ENCODE assay signal across 8 mouse cellular contexts in the genomic region with DNA sequence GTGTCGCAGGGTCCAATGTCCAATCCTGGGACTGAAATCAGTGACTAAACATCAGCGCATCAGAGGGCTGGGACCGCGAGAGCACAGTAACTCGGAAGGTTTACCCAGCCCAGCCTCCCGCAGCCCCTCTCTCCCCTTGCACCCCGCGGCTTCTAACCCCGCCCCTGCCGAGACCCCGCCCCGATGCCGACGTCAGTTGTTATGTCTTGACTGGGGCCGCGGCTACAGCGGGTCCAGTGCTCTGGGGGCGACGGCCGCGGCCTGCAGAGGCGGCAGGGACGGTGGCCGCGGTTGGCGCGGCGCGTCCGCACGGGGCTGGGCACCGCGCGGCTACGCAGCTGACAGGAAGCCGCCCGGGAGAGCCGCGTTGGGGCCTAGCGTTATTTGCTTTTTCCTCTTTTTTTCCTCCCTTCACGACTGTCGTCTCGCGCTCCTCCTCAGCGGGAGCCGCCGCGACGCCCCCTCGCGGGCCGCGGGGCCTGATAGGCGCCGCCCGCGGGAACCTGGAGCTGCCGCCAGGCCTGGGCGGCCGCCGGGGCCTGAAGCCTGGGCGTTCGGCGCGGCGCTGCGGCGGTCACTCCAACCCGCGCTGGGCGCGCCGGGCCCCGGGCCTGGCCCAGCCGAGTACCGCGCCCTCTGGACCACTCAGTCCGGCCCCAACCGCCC. TPM values are rescaled to one million over a fixed set of nuclear protein-coding genes. Genes with fewer than 3 reads are reported as not detected.
DNase-seq lines count a peak whose midpoint lies in the region; ATAC-seq lines count a peak whose summit lies in the region.

Gene Rnf103 (plus strand): TSS at position 220 of the 666 bp plus-strand sequence.

- WGBS in heart, embryonic 14.5 days = under 1% methylated on average over 57 of the region's 79 CpGs
- WGBS in liver, embryonic 13.5 days (ENCODE audit: insufficient replicate concordance) = under 1% methylated on average over 78 of the region's 79 CpGs
- WGBS in stomach, embryonic 16.5 days = under 1% methylated on average over 78 of the region's 79 CpGs

- H3K36me3 ChIP-seq in heart, embryonic 14.5 days (ENCODE audit: control insufficient read depth, insufficient read depth, low read length) = peaks cover 21% of the 10 kb centered on the region
- H3K36me3 ChIP-seq in liver, embryonic 13.5 days = 0 out of 2 replicates have a peak, but pooled peaks cover 2% of the 10 kb centered on the region
- no peaks in the 10 kb centered on the region for H3K36me3 ChIP-seq in stomach, embryonic 16.5 days (ENCODE audit: control insufficient read depth, insufficient read depth, low read length)

- H3K4me1 ChIP-seq in brown adipose tissue, adult 24 weeks (ENCODE audit: control insufficient read depth, insufficient read depth, insufficient read length, low read length) = peaks cover 2% of the 10 kb centered on the region; the same call in 1 of the 2 replicates
- peaks cover 0 to 18% of the 10 kb centered on the region in 2 experiments; a peak in 2 of 4 replicates for H3K4me1 ChIP-seq in heart, embryonic 14.5 days (ENCODE audit: control insufficient read depth in 2 of 2, insufficient read depth in 2 of 2, low read length in 2 of 2)
- H3K4me1 ChIP-seq in liver, embryonic 13.5 days (replicated peaks) = peaks cover 23% of the 10 kb centered on the region
- H3K4me1 ChIP-seq in stomach, embryonic 16.5 days (ENCODE audit: control insufficient read depth, insufficient read depth, low read length) = peaks cover 4% of the 10 kb centered on the region; the same call in 1 of the 2 replicates

- H3K27ac ChIP-seq in brown adipose tissue, adult 24 weeks (replicated peaks; ENCODE audit: low read depth, low read length) = peak within 1 kb of the TSS; percentile 87
- peak within 1 kb of the TSS; percentile 94 to 97 for H3K27ac ChIP-seq in heart, embryonic 14.5 days (replicated peaks in 1 of 2; ENCODE audit: control insufficient read depth in 1 of 2, insufficient read depth in 1 of 2, low read depth in 2 of 2, low read length in 2 of 2)
- peak within 1 kb of the TSS; percentile 92 for H3K27ac ChIP-seq in liver, embryonic 13.5 days
- H3K27ac ChIP-seq in stomach, embryonic 16.5 days (ENCODE audit: low read length) = peak within 1 kb of the TSS; percentile 98

- peak; percentile 93 for DNase-seq in CD4-positive, CD25-positive, alpha-beta regulatory T cell, adult 2 months (ENCODE audit: low read depth, low spot score)
- DNase-seq in fibroblast of lung, adult 2 months (ENCODE audit: low read depth) = peak; percentile 69
- DNase-seq in kidney, postnatal 14 days = peak; percentile 96
- DNase-seq in liver, embryonic 13.5 days = peak; percentile 78
- peak; percentile 97 for DNase-seq in neural tube, embryonic 10.5 days (ENCODE audit: extremely low spot score, low spot score)

- no peaks in the 10 kb centered on the region for H3K27me3 ChIP-seq in heart, embryonic 14.5 days (ENCODE audit: control insufficient read depth, insufficient read depth, low read length)
- no peaks in the 10 kb centered on the region for H3K27me3 ChIP-seq in liver, embryonic 13.5 days
- no peaks in the 10 kb centered on the region for H3K27me3 ChIP-seq in stomach, embryonic 16.5 days (ENCODE audit: control insufficient read depth, insufficient read depth, low read length)

- peak within 1 kb of the TSS; percentile 90 for H3K9ac ChIP-seq in heart, embryonic 14.5 days (ENCODE audit: low read length)
- peak within 1 kb of the TSS; percentile 96 for H3K9ac ChIP-seq in liver, embryonic 13.5 days
- H3K9ac ChIP-seq in stomach, embryonic 16.5 days (ENCODE audit: low read length) = peak within 1 kb of the TSS; percentile 99

- no peaks in the 10 kb centered on the region for H3K9me3 ChIP-seq in heart, embryonic 14.5 days (ENCODE audit: control insufficient read depth, low read length)
- no peaks in the 10 kb centered on the region for H3K9me3 ChIP-seq in liver, embryonic 13.5 days (replicated peaks)
- no peaks in the 10 kb centered on the region for H3K9me3 ChIP-seq in stomach, embryonic 16.5 days (replicated peaks; ENCODE audit: control insufficient read depth, low read length)

- ATAC-seq in heart, embryonic 14.5 days (ENCODE audit: insufficient number of reproducible peaks, insufficient read depth, low FRiP score, low read depth) = peak; percentile 99
- peak; percentile 91 for ATAC-seq in liver, embryonic 13.5 days (ENCODE audit: low read depth)
- ATAC-seq in stomach, embryonic 16.5 days (ENCODE audit: insufficient read depth, low FRiP score) = peak; percentile 97

- peak within 1 kb of the TSS; percentile 98 for H3K4me3 ChIP-seq in brown adipose tissue, adult 24 weeks (ENCODE audit: insufficient read depth, low read depth, low read length)
- H3K4me3 ChIP-seq in heart, embryonic 14.5 days (ENCODE audit: control insufficient read depth in 1 of 2, insufficient read depth in 1 of 2, low read depth in 1 of 2, low read length in 2 of 2) = peak within 1 kb of the TSS; percentile 66 to 83
- peak within 1 kb of the TSS; percentile 90 for H3K4me3 ChIP-seq in liver, embryonic 13.5 days (replicated peaks)
- peak within 1 kb of the TSS; percentile 90 for H3K4me3 ChIP-seq in stomach, embryonic 16.5 days (replicated peaks; ENCODE audit: low read length)

- peak within 1 kb of the TSS; percentile 78 for H3K4me2 ChIP-seq in heart, embryonic 14.5 days (ENCODE audit: low read length)
- peak within 1 kb of the TSS; percentile 95 for H3K4me2 ChIP-seq in liver, embryonic 13.5 days
- peak within 1 kb of the TSS; percentile 70 for H3K4me2 ChIP-seq in stomach, embryonic 16.5 days (ENCODE audit: low read depth, low read length)

RNA-seq across cellular contexts. Expression of gene Rnf103, which starts in this region (rescaled TPM):
- 12.8 and 17.1 TPM in 2 replicates for polyA plus RNA-seq in brown adipose tissue, adult 24 weeks (2012; ENCODE audit: insufficient read depth, insufficient read length, missing spikeins)
- polyA plus RNA-seq in heart, embryonic 14.5 days (2014; fragmentation: Nextera tagmentation; extraction: Ambion mirVana) = 18.9 and 21.7 TPM in 2 replicates
- polyA plus RNA-seq in liver, embryonic 13.5 days (2015; fragmentation: Nextera tagmentation; extraction: Ambion mirVana) = 5.4 and 6.9 TPM in 2 replicates
- polyA plus RNA-seq in stomach, embryonic 16.5 days (2015; fragmentation: Nextera tagmentation; extraction: Ambion mirVana) = 8.1 and 9.2 TPM in 2 replicates

Comparison
In these comparisons a context has a peak if more than half of its experiments do, and no peak if none do; other contexts are left out.
1. Peak in every context shown above with its lines: DNase-seq, ATAC-seq, H3K4me3 ChIP-seq and H3K27ac ChIP-seq.